Mouse (Mus musculus): ENCODE results near the gene Gm13287.
"Not testable (repeated sequence)": the region's sequence is repeated elsewhere in the genome, so short reads cannot be mapped to it uniquely, and the experiment has no call there.

GRCm38 (mm10) chr4:88762341-88762740 lies 40.7 kb upstream of the Gm13287 start:
- TF ChIP-seq CTCF (IDR thresholded peaks at IDR 0.05; ENCODE audit: control insufficient read depth, insufficient read depth, insufficient read length); CEBPB (IDR thresholded peaks at IDR 0.05; ENCODE audit: low read depth); FOSL1 (IDR thresholded peaks at IDR 0.05; ENCODE audit: insufficient read depth, low read length, poor library complexity, severe bottlenecking); MYOD1 (IDR thresholded peaks at IDR 0.05; ENCODE audit: control insufficient read depth, insufficient read length, low read depth); USF1 (IDR thresholded peaks at IDR 0.05; ENCODE audit: low read depth); MAX (IDR thresholded peaks at IDR 0.05): not testable (repeated sequence)

Data from C2C12 (cell line).